Mouse (Mus musculus): ENCODE results near the gene Actr10.

Actr10 gene

GRCm38 (mm10) chr12:70937571-70938384, at the start of gene Actr10:
TSS of gene Actr10 (plus strand) at chr12:70937857.
- peak; percentile 96 for DNase-seq

GRCm38 (mm10) chr12:70890405-70890804, 47.3 kb upstream of the Actr10 start:
- DNase-seq: no peak

- DNase-seq: no peak
Measured at GRCm38 (mm10) chr12:70890874-70891470, 46.7 kb upstream of the Actr10 start.

GRCm38 (mm10) chr12:70895275-70895674, 42.4 kb upstream of the Actr10 start:
- no peak for DNase-seq

- DNase-seq: no peak
Measured at GRCm38 (mm10) chr12:70896068-70896467, 41.6 kb upstream of the Actr10 start.

GRCm38 (mm10) chr12:70897434-70897833, 40.2 kb upstream of the Actr10 start:
- DNase-seq: no peak

- no peak for DNase-seq
Measured at GRCm38 (mm10) chr12:70898450-70898849, 39.2 kb upstream of the Actr10 start.

- DNase-seq: no peak
Measured at GRCm38 (mm10) chr12:70904471-70904870, 33.2 kb upstream of the Actr10 start.

GRCm38 (mm10) chr12:70906867-70907266, 30.8 kb upstream of the Actr10 start:
- no peak for DNase-seq

GRCm38 (mm10) chr12:70907651-70908050, 30.0 kb upstream of the Actr10 start:
- no peak for DNase-seq

- no peak for DNase-seq
Measured at GRCm38 (mm10) chr12:70908076-70908475, 29.6 kb upstream of the Actr10 start.

- peak; percentile 82 to 90 for DNase-seq
Measured at GRCm38 (mm10) chr12:70910241-70910720, 27.4 kb upstream of the Actr10 start.

GRCm38 (mm10) chr12:70911029-70911428, 26.6 kb upstream of the Actr10 start:
- DNase-seq: peak; percentile 77 to 85

- DNase-seq: no peak
Measured at GRCm38 (mm10) chr12:70911676-70912379, 25.8 kb upstream of the Actr10 start.

GRCm38 (mm10) chr12:70913429-70913828, 24.2 kb upstream of the Actr10 start:
- peak; percentile 75 to 84 for DNase-seq

- peak in 1 of 2 experiments; percentile 52 for DNase-seq
Measured at GRCm38 (mm10) chr12:70914387-70914786, 23.3 kb upstream of the Actr10 start.

GRCm38 (mm10) chr12:70929781-70930180, 7.9 kb upstream of the Actr10 start:
- no peak for DNase-seq

- no peak for DNase-seq
Measured at GRCm38 (mm10) chr12:70937150-70937549, 507 bp upstream of the Actr10 start.

- DNase-seq: no peak
Measured at GRCm38 (mm10) chr12:70940806-70941205, 3.1 kb downstream of the Actr10 start.

GRCm38 (mm10) chr12:70944181-70944580, 6.5 kb downstream of the Actr10 start:
- DNase-seq: no peak

GRCm38 (mm10) chr12:70946585-70947256, 9.1 kb downstream of the Actr10 start:
- DNase-seq: no peak

- no peak for DNase-seq
Measured at GRCm38 (mm10) chr12:70958640-70959039, 21.0 kb downstream of the Actr10 start.

GRCm38 (mm10) chr12:70967581-70967980, 29.9 kb downstream of the Actr10 start:
- DNase-seq: no peak

All from lung, postnatal 4 days (tissue).